Mouse (Mus musculus) hindbrain, embryonic 11.5 days (tissue): ENCODE results near the gene Prpf40a. TPM values are rescaled to one million over a fixed set of nuclear protein-coding genes. Genes with fewer than 3 reads are reported as not detected.

Experiments
- ATAC-seq: fragments of 200-750 bp; cut with Nextera tagmentation; 2 replicates; pipeline ENCODE4 v1.8.0; 2017; ENCODE audit warnings: mild to moderate bottlenecking, moderate TSS enrichment, moderate library complexity; ENCODE audit not compliant: low FRiP score
- DNase-seq: peaks from one replicate; pipeline ENCODE4 v3.0.0-alpha.2; 2015; ENCODE audit warnings: low spot score
- H3K27ac ChIP-seq: fragments of 300-500 bp; sonication (generic); 2 replicates; pipeline ENCODE4 v1.5.1; 2014; ENCODE audit warnings: mild to moderate bottlenecking, low read depth, low read length
- H3K27me3 ChIP-seq: fragments of 300-500 bp; sonication (generic); 2 replicates; pipeline ENCODE4 v1.6.1; 2014; ENCODE audit warnings: mild to moderate bottlenecking, low read length, moderate library complexity, mixed read lengths; ENCODE audit not compliant: control insufficient read depth, insufficient read depth
- H3K36me3 ChIP-seq: fragments of 300-500 bp; sonication (generic); 2 replicates; pipeline ENCODE4 v1.6.1; 2014; ENCODE audit warnings: mild to moderate bottlenecking, low read length, moderate library complexity, mixed read lengths; ENCODE audit not compliant: control insufficient read depth, insufficient read depth
- H3K4me1 ChIP-seq: fragments of 300-500 bp; sonication (generic); replicated peaks from 2 replicates; pipeline ENCODE4 v1.6.1; 2014; ENCODE audit warnings: low read length, mixed read lengths; ENCODE audit not compliant: control insufficient read depth, insufficient read depth
- H3K4me2 ChIP-seq: fragments of 300-500 bp; sonication (generic); replicated peaks from 2 replicates; pipeline ENCODE4 v1.6.1; 2014; ENCODE audit warnings: mild to moderate bottlenecking, low read depth, low read length
- H3K4me3 ChIP-seq: fragments of 300-500 bp; sonication (generic); 2 replicates; pipeline ENCODE4 v1.5.1; 2014; ENCODE audit warnings: low read depth, low read length
- H3K9ac ChIP-seq: fragments of 300-500 bp; sonication (generic); 2 replicates; pipeline ENCODE4 v1.6.1; 2014; ENCODE audit warnings: low read depth, low read length
- H3K9me3 ChIP-seq: fragments of 300-500 bp; sonication (generic); 2 replicates; pipeline ENCODE4 v1.6.1; 2016; ENCODE audit warnings: low read length; ENCODE audit not compliant: control insufficient read depth
- WGBS: fragments of 180-500 bp; shearing (Covaris S2); extraction: QIAGEN DNeasy Blood & Tissue Kit; methylation state at CpG from one replicate; pipeline ENCODE4 v1.1.7; 2014; 5-methylcytosine and 5-hydroxymethylcytosine counted together
- polyA plus RNA-seq: library from polyadenylated mRNA; unstranded; fragments of >200 nt; fragmentation: Nextera tagmentation; extraction: Ambion mirVana; gene quantifications from 2 replicates; pipeline ENCODE4 v1.2.1, GENCODE M21; 2014

Gene Prpf40a
- polyA plus RNA-seq, 1 experiment from 2014 or later, result 229 TPM

GRCm38 (mm10) chr2:53095489-53095888, 95.6 kb downstream of the Prpf40a start:
- ATAC-seq (no peak), DNase-seq (no peak)
- 94% methylated on average over 3 of the region's 3 CpGs for WGBS
- Histone ChIP-seq H3K27me3 (no peaks in the 10 kb centered on the region), H3K27ac (no peak overlapping the region), H3K36me3 (no peaks in the 10 kb centered on the region), H3K4me1 (no peaks in the 10 kb centered on the region), H3K4me3 (no peak overlapping the region), H3K9me3 (no peaks in the 10 kb centered on the region), H3K9ac (no peak overlapping the region), H3K4me2 (no peak overlapping the region)

GRCm38 (mm10) chr2:53095031-53095430, 96.1 kb downstream of the Prpf40a start:
- H3K27ac ChIP-seq, result no peak overlapping the region
- H3K4me2 ChIP-seq, result no peak overlapping the region
- WGBS, result 90% methylated on average over 9 of the region's 9 CpGs
- no peak for DNase-seq
- no peaks in the 10 kb centered on the region for H3K27me3 ChIP-seq
- H3K9me3 ChIP-seq, result no peaks in the 10 kb centered on the region
- no peaks in the 10 kb centered on the region for H3K4me1 ChIP-seq
- ATAC-seq, result no peak
- H3K4me3 ChIP-seq, result no peak overlapping the region
- no peak overlapping the region for H3K9ac ChIP-seq
- H3K36me3 ChIP-seq, result no peaks in the 10 kb centered on the region

- H3K27ac ChIP-seq, result no peak overlapping the region
- DNase-seq (no peak), ATAC-seq (no peak)
- no peak overlapping the region for H3K9ac ChIP-seq
- H3K4me2 ChIP-seq, result no peak overlapping the region
- 93% methylated on average over 3 of the region's 3 CpGs for WGBS
- no peak overlapping the region for H3K4me3 ChIP-seq
- no peaks in the 10 kb centered on the region for H3K4me1 ChIP-seq
- no peaks in the 10 kb centered on the region for H3K36me3 ChIP-seq
- no peaks in the 10 kb centered on the region for H3K27me3 ChIP-seq
- no peaks in the 10 kb centered on the region for H3K9me3 ChIP-seq
Measured at GRCm38 (mm10) chr2:53088744-53089143, 102.3 kb downstream of the Prpf40a start.

- no peaks in the 10 kb centered on the region for H3K4me1 ChIP-seq
- no peak overlapping the region for H3K9ac ChIP-seq
- H3K27ac ChIP-seq, result no peak overlapping the region
- H3K27me3 ChIP-seq, result no peaks in the 10 kb centered on the region
- H3K36me3 ChIP-seq, result no peaks in the 10 kb centered on the region
- H3K9me3 ChIP-seq, result no peaks in the 10 kb centered on the region
- ATAC-seq, result peak; percentile 39; the same call in 1 of the 2 replicates
- WGBS, result 61% methylated on average over 9 of the region's 9 CpGs
- DNase-seq, result peak; percentile 58
- H3K4me2 ChIP-seq, result no peak overlapping the region
- no peak overlapping the region for H3K4me3 ChIP-seq
Measured at GRCm38 (mm10) chr2:53085617-53086202, 105.4 kb downstream of the Prpf40a start.

Other genes with a start within 250 kb of the Prpf40a start
- gene Arl6ip6, start 442 bp upstream of the Prpf40a start, polyA plus RNA-seq, result 67.6 and 69.0 TPM in 2 replicates